Mouse (Mus musculus) kidney, adult 10 weeks (tissue): ENCODE results near the gene Cdkn2aip. TPM values are rescaled to one million over a fixed set of nuclear protein-coding genes. Genes with fewer than 3 reads are reported as not detected.

Experiments
- polyA plus RNA-seq: library from polyadenylated mRNA; stranded (reverse); fragments of 350-450 nt; fragmentation: Illumina TruSeq; extraction: RNeasy Lipid Tissue Mini Kit (QIAGEN cat#74804); gene quantifications from one replicate; pipeline ENCODE4 v1.2.3, GENCODE M21; 2014; ENCODE audit warnings: low read depth, low replicate concordance

The Cdkn2aip gene
- polyA plus RNA-seq, result 14.7 TPM

GRCm38 (mm10) chr8:47713761-47714745, at the start of gene Cdkn2aip:
Gene Cdkn2aip (minus strand): TSS chr8:47713932.

DNA sequence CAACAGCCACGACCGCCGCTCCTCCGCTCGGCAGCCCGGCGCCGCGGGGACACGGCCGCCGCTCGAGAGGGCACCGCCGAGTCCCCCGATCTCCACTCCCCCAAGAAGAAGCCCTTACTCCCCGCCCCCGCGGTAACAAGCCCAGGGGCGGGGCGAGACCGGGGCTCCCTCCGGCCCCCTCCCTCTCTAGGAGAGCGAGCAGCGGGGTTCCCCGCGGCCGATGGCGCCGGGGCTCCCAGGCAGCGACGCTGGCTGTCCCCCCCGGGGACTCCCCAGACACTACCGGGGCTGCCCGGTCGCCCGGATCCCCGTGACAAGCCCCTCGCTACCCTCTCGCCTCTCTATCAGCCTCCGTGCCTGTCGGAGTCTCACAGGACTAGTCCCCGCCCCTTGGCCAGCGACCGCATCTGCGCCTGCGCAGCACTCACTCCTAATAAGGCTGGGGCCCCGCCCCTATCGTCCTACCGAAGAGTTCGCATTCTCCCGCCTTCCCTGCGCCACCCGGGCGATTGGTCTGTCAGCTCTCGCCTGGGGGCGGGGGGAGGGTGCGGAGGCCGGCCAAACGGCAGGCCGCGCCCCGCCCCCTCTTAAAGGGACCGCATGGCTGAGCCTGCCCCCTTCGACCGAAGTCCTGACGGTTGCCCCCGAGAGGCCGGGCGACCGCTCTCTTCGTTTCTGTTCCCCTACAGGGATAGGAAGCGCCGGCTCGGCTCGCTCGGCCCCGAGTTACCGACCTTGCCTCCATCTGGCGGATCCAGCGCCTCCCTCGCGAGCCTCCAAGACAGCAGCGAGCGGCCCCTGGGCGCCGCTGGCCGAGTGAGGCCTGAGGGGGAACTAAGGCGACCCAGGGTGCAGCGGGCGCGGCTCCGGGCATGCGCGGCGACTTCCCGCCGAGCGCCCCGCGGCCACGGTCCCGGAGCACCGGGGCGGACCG, 38.7 kb downstream of the Cdkn2aip start, which contains the start of gene Ing2:
Gene Ing2, minus strand, starts transcription at position 780 of the 934 bp plus-strand sequence.

Other genes with a start within 250 kb of the Cdkn2aip start
- 31.7 TPM for gene Trappc11, start 180.5 kb downstream of the Cdkn2aip start, polyA plus RNA-seq
- 49.8 TPM for gene Rwdd4a, start 180.3 kb downstream of the Cdkn2aip start, polyA plus RNA-seq
- gene Ing2, start 38.4 kb downstream of the Cdkn2aip start, polyA plus RNA-seq, result 15.8 TPM
- not detected for gene Cldn24, start 108.2 kb upstream of the Cdkn2aip start, polyA plus RNA-seq
- gene Cldn22, start 110.5 kb upstream of the Cdkn2aip start, polyA plus RNA-seq, result not detected